Mouse (Mus musculus): ENCODE measurements around the gene Pm20d1. TPM values are rescaled to one million over a fixed set of nuclear protein-coding genes. Genes with fewer than 3 reads are reported as not detected.
"Not testable (repeated sequence)": the region's sequence is repeated elsewhere in the genome, so short reads cannot be mapped to it uniquely, and the experiment has no call there.

Pm20d1 gene
- polyA plus RNA-seq, 1 experiment: 0.35 TPM

- no peak for TF ChIP-seq CTCF (IDR thresholded peaks at IDR 0.05; ENCODE audit: control insufficient read depth, insufficient read depth, low read length)
- no peak for TF ChIP-seq POLR2A (IDR thresholded peaks at IDR 0.05; ENCODE audit: borderline replicate concordance, control insufficient read depth, low read depth, low read length)
- Histone ChIP-seq H3K27ac (ENCODE audit: control insufficient read depth, insufficient read depth, low read depth, low read length, poor library complexity) (no peak overlapping the region), H3K4me3 (replicated peaks; ENCODE audit: control insufficient read depth, low read depth, low read length) (no peak overlapping the region), H3K4me1 (ENCODE audit: control insufficient read depth, insufficient read depth, low read length) (no peaks in the 10 kb centered on the region)
- WGBS: 82% methylated on average over 6 of the region's 6 CpGs
Observed at GRCm38 (mm10) chr1:131816886-131817285, 19.7 kb downstream of the Pm20d1 start.

GRCm38 (mm10) chr1:131820353-131820752 is 23.2 kb downstream of the Pm20d1 start:
- WGBS: 76% methylated on average over 9 of the region's 9 CpGs
- H3K27ac ChIP-seq (ENCODE audit: control insufficient read depth, insufficient read depth, low read depth, low read length, poor library complexity); H3K4me1 ChIP-seq (ENCODE audit: control insufficient read depth, insufficient read depth, low read length); H3K4me3 ChIP-seq (replicated peaks; ENCODE audit: control insufficient read depth, low read depth, low read length): not testable (repeated sequence)

GRCm38 (mm10) chr1:131820887-131821328 is 23.7 kb downstream of the Pm20d1 start:
- no peak overlapping the region for H3K4me3 ChIP-seq (replicated peaks; ENCODE audit: control insufficient read depth, low read depth, low read length)
- no peak for TF ChIP-seq CTCF (IDR thresholded peaks at IDR 0.05; ENCODE audit: control insufficient read depth, insufficient read depth, low read length)
- TF ChIP-seq POLR2A (IDR thresholded peaks at IDR 0.05; ENCODE audit: borderline replicate concordance, control insufficient read depth, low read depth, low read length): no peak
- no peak overlapping the region for H3K27ac ChIP-seq (ENCODE audit: control insufficient read depth, insufficient read depth, low read depth, low read length, poor library complexity)
- H3K4me1 ChIP-seq (ENCODE audit: control insufficient read depth, insufficient read depth, low read length): no peaks in the 10 kb centered on the region
- 82% methylated on average over 10 of the region's 10 CpGs for WGBS

GRCm38 (mm10) chr1:131822292-131822691 is 25.1 kb downstream of the Pm20d1 start:
- Histone ChIP-seq H3K4me1 (ENCODE audit: control insufficient read depth, insufficient read depth, low read length) (no peaks in the 10 kb centered on the region), H3K4me3 (replicated peaks; ENCODE audit: control insufficient read depth, low read depth, low read length) (no peak overlapping the region), H3K27ac (ENCODE audit: control insufficient read depth, insufficient read depth, low read depth, low read length, poor library complexity) (no peak overlapping the region)
- no peak for TF ChIP-seq POLR2A (IDR thresholded peaks at IDR 0.05; ENCODE audit: borderline replicate concordance, control insufficient read depth, low read depth, low read length)
- TF ChIP-seq CTCF (IDR thresholded peaks at IDR 0.05; ENCODE audit: control insufficient read depth, insufficient read depth, low read length): no peak
- 76% methylated on average over 8 of the region's 8 CpGs for WGBS

GRCm38 (mm10) chr1:131822856-131823492 is 25.8 kb downstream of the Pm20d1 start:
- no peak for TF ChIP-seq CTCF (IDR thresholded peaks at IDR 0.05; ENCODE audit: control insufficient read depth, insufficient read depth, low read length)
- no peak for TF ChIP-seq POLR2A (IDR thresholded peaks at IDR 0.05; ENCODE audit: borderline replicate concordance, control insufficient read depth, low read depth, low read length)
- H3K4me3 ChIP-seq (replicated peaks; ENCODE audit: control insufficient read depth, low read depth, low read length): no peak overlapping the region
- 82% methylated on average over 1 of the region's 1 CpGs for WGBS
- no peak overlapping the region for H3K27ac ChIP-seq (ENCODE audit: control insufficient read depth, insufficient read depth, low read depth, low read length, poor library complexity)
- no peaks in the 10 kb centered on the region for H3K4me1 ChIP-seq (ENCODE audit: control insufficient read depth, insufficient read depth, low read length)

- no peaks in the 10 kb centered on the region for H3K4me1 ChIP-seq (ENCODE audit: control insufficient read depth, insufficient read depth, low read length)
- WGBS: 47% methylated on average over 5 of the region's 5 CpGs
- no peak for TF ChIP-seq CTCF (IDR thresholded peaks at IDR 0.05; ENCODE audit: control insufficient read depth, insufficient read depth, low read length)
- TF ChIP-seq POLR2A (IDR thresholded peaks at IDR 0.05; ENCODE audit: borderline replicate concordance, control insufficient read depth, low read depth, low read length): no peak
- H3K4me3 ChIP-seq (replicated peaks; ENCODE audit: control insufficient read depth, low read depth, low read length): no peak overlapping the region
- no peak overlapping the region for H3K27ac ChIP-seq (ENCODE audit: control insufficient read depth, insufficient read depth, low read depth, low read length, poor library complexity)
Observed at GRCm38 (mm10) chr1:131823563-131823962, 26.4 kb downstream of the Pm20d1 start.

GRCm38 (mm10) chr1:131824528-131825181 is 27.5 kb downstream of the Pm20d1 start:
- Histone ChIP-seq H3K4me1 (ENCODE audit: control insufficient read depth, insufficient read depth, low read length) (no peaks in the 10 kb centered on the region; the same call in 1 of the 2 replicates), H3K27ac (ENCODE audit: control insufficient read depth, insufficient read depth, low read depth, low read length, poor library complexity) (no peak overlapping the region), H3K4me3 (replicated peaks; ENCODE audit: control insufficient read depth, low read depth, low read length) (no peak overlapping the region)
- 78% methylated on average over 11 of the region's 11 CpGs for WGBS
- TF ChIP-seq POLR2A (IDR thresholded peaks at IDR 0.05; ENCODE audit: borderline replicate concordance, control insufficient read depth, low read depth, low read length) (no peak), CTCF (IDR thresholded peaks at IDR 0.05; ENCODE audit: control insufficient read depth, insufficient read depth, low read length) (no peak)

GRCm38 (mm10) chr1:131827207-131827786 is 30.1 kb downstream of the Pm20d1 start, which contains the start of gene Slc41a1:
Gene Slc41a1 (plus strand): TSS chr1:131827493.
- under 1% methylated on average over 25 of the region's 25 CpGs for WGBS
- TF ChIP-seq CTCF (IDR thresholded peaks at IDR 0.05; ENCODE audit: control insufficient read depth, insufficient read depth, low read length) (no peak), POLR2A (IDR thresholded peaks at IDR 0.05; ENCODE audit: borderline replicate concordance, control insufficient read depth, low read depth, low read length) (no peak)
- Histone ChIP-seq H3K4me3 (replicated peaks; ENCODE audit: control insufficient read depth, low read depth, low read length) (peak within 1 kb of the TSS; percentile 86), H3K27ac (ENCODE audit: control insufficient read depth, insufficient read depth, low read depth, low read length, poor library complexity) (peak within 1 kb of the TSS; percentile 59), H3K4me1 (ENCODE audit: control insufficient read depth, insufficient read depth, low read length) (no peaks in the 10 kb centered on the region; the same call in 1 of the 2 replicates)
